Mouse (Mus musculus): ENCODE data around the gene Rrn3.

- TF ChIP-seq CHD2 (IDR thresholded peaks at IDR 0.05; ENCODE audit: low read depth, low read length) (no peak), ZC3H11A (IDR thresholded peaks at IDR 0.05; ENCODE audit: borderline replicate concordance, low read depth, low read length) (no peak), ZNF384 (IDR thresholded peaks at IDR 0.05; ENCODE audit: low read depth, low read length) (no peak), MAFK (IDR thresholded peaks at IDR 0.05; ENCODE audit: insufficient read depth, low read depth, low read length) (no peak), HCFC1 (IDR thresholded peaks at IDR 0.05; ENCODE audit: borderline replicate concordance, insufficient read depth, low read length) (no peak)
These were observed 49.9 kb downstream of the Rrn3 start for GRCm38 (mm10) chr16:13830444-13830843.
